Mouse (Mus musculus) ES-Bruce4 (cell line): ENCODE measurements around the gene Galns.

ENCODE experiments used
- CTCF ChIP-seq: IDR thresholded peaks from one replicate; pipeline ENCODE4 v1.8.1; 2011; ENCODE audit warnings: low read depth, low read length
- EP300 ChIP-seq: IDR thresholded peaks from 2 replicates; pipeline ENCODE4 v1.6.1; 2011; ENCODE audit warnings: low read depth, low read length; ENCODE audit not compliant: insufficient read depth
- POLR2A ChIP-seq: IDR thresholded peaks from one replicate; pipeline ENCODE4 v1.8.1; 2011; ENCODE audit warnings: low read length; ENCODE audit not compliant: insufficient read depth

GRCm38 (mm10) chr8:122586749-122587148, 24.5 kb downstream of the Galns start:
- TF ChIP-seq CTCF = no peak
- TF ChIP-seq POLR2A = no peak
- no peak for TF ChIP-seq EP300
